Mouse (Mus musculus): ENCODE measurements around the gene Arhgap21. TPM values are rescaled to one million over a fixed set of nuclear protein-coding genes. Genes with fewer than 3 reads are reported as not detected.

The Arhgap21 gene
- total RNA-seq, 2 experiments from 2014 or later = 295 to 351 TPM

DNA sequence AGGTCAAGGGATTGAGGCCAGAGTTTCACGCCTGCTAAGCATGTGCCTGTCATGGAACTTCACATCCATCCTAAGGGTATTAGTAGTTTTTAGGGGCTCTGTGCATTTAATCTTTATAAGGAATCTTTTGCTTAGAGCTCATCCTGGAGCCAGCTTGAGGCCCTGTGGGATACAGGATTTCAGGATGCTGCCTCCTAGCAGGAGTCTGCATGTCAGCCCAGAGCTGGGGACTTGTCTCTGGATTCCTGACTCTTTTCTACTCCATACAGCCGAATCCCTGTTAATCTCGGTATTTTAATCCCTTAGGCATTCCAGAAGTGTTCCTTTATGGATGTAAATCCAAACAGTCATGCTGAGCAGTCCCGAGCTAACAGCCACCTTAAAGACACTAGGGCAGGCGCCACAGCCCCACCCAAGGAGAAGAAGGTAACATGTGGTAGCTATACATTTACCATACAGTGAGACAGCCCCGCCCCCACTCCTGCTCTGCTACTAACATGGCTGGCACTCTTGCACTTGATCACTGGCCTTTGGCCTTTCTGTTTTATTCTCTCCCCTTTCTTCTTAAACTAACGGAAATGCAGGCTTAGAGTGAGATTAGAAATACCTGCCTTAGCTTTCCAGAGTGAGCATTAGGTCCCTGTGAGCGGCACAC, 167.3 kb downstream of the Arhgap21 start:
- no peak for DNase-seq (ENCODE audit: extremely low spot score in 1 of 2, low spot score in 1 of 2)

Other genes with a start within 250 kb of the Arhgap21 start
- gene Enkur, start 236.5 kb upstream of the Arhgap21 start, total RNA-seq (2021) = 1 to 10 TPM; 1.9 to 2.3 TPM
- 10 to 100 TPM; 20.0 to 20.6 TPM for gene Thnsl1, start 236.8 kb upstream of the Arhgap21 start, total RNA-seq (2021)

Data from layer of hippocampus, postnatal 25 days (tissue).